Mouse (Mus musculus): ENCODE data around the gene Lrrc28.
A peak's percentile ranks its signal among the peaks of the same experiment; 100 is the strongest.

GRCm38 (mm10) chr7:67672650-67673049 lies 27.6 kb upstream of the Lrrc28 start:
- TF ChIP-seq CTCF (IDR thresholded peaks at IDR 0.05; ENCODE audit: low read depth, low read length): peak; percentile 86
- no peak for TF ChIP-seq GATA1 (IDR thresholded peaks at IDR 0.05; ENCODE audit: borderline replicate concordance, low read length)
- no peak for TF ChIP-seq POLR2AphosphoS5 (IDR thresholded peaks at IDR 0.05; ENCODE audit: insufficient replicate concordance, low read depth, low read length)
